ENCODE assay signal across 14 mouse cellular contexts in genomic region chrX:73910451-73910850, GRCm38 (mm10). TPM values are rescaled to one million over a fixed set of nuclear protein-coding genes. Genes with fewer than 3 reads are reported as not detected.
DNase-seq lines count a peak whose midpoint lies in the region; ATAC-seq lines count a peak whose summit lies in the region.
"Had no signal": no experiment of that assay in that cellular context is flagged by ENCODE, and none has a peak within 500 bp of the region (broad histone marks: within the 10 kb centered on the region; RNA-seq: fewer than 3 reads in every experiment).

No protein-coding gene starts in this region.

- H3K9me3 ChIP-seq in heart, embryonic 16.5 days (replicated peaks; ENCODE audit: control insufficient read depth, low read length), result no peaks in the 10 kb centered on the region
- H3K9me3 ChIP-seq in heart, embryonic 11.5 days (replicated peaks; ENCODE audit: control insufficient read depth, low read length), result no peaks in the 10 kb centered on the region
- H3K9me3 ChIP-seq in liver, embryonic 11.5 days (ENCODE audit: control insufficient read depth, low read length), result no peaks in the 10 kb centered on the region
- H3K9me3 ChIP-seq: forebrain, embryonic 15.5 days had no signal

- no peak overlapping the region for H3K27ac ChIP-seq in heart, embryonic 16.5 days (ENCODE audit: low read length)
- H3K27ac ChIP-seq in heart, embryonic 11.5 days (ENCODE audit: low read depth, low read length), result no peak overlapping the region
- peak overlapping the region; percentile 56; the same call in 1 of the 2 replicates for H3K27ac ChIP-seq in liver, embryonic 11.5 days (ENCODE audit: low read depth, low read length)
- H3K27ac ChIP-seq: forebrain, embryonic 15.5 days; hindbrain, embryonic 14.5 days had no signal

- H3K27me3 ChIP-seq in heart, embryonic 16.5 days (ENCODE audit: control insufficient read depth, insufficient read depth, low read length), result no peaks in the 10 kb centered on the region; the same call in 1 of the 2 replicates
- H3K27me3 ChIP-seq in heart, embryonic 11.5 days (ENCODE audit: control insufficient read depth, insufficient read depth, low read length), result no peaks in the 10 kb centered on the region
- H3K27me3 ChIP-seq in liver, embryonic 11.5 days (replicated peaks; ENCODE audit: control insufficient read depth, insufficient read depth, low read length), result peaks cover 3% of the 10 kb centered on the region; the same call in 1 of the 2 replicates
- H3K27me3 ChIP-seq: forebrain, embryonic 15.5 days had no signal

- no peaks in the 10 kb centered on the region for H3K36me3 ChIP-seq in heart, embryonic 16.5 days (ENCODE audit: control insufficient read depth, insufficient read depth)
- no peaks in the 10 kb centered on the region for H3K36me3 ChIP-seq in heart, embryonic 11.5 days (ENCODE audit: control insufficient read depth, insufficient read depth, low read length)
- no peaks in the 10 kb centered on the region for H3K36me3 ChIP-seq in liver, embryonic 11.5 days (ENCODE audit: control insufficient read depth, insufficient read depth, low read length)
- H3K36me3 ChIP-seq: forebrain, embryonic 15.5 days had no signal

- no peak for ATAC-seq in heart, embryonic 16.5 days (replicated peaks; ENCODE audit: extremely low read depth, insufficient read depth, low FRiP score)
- ATAC-seq in heart, embryonic 11.5 days (replicated peaks; ENCODE audit: insufficient number of reproducible peaks, low FRiP score, low TSS enrichment), result no peak
- no peak for ATAC-seq in liver, embryonic 11.5 days (replicated peaks; ENCODE audit: low FRiP score)
- no peak for ATAC-seq in megakaryocyte-erythroid progenitor cell, adult 5-6 weeks (replicated peaks; ENCODE audit: low FRiP score, low TSS enrichment, poor library complexity, severe bottlenecking)
- ATAC-seq: forebrain, embryonic 15.5 days had no signal

- peak; percentile 38 for DNase-seq in thymus, postnatal 0 days (ENCODE audit: low spot score)
- DNase-seq in thymus, postnatal 14 days, result no peak
- DNase-seq in liver, embryonic 11.5 days (ENCODE audit: low spot score), result no peak
- DNase-seq in cerebellum, postnatal 36 days, result no peak
- no peak for DNase-seq in right cerebral cortex, postnatal 14 days

- no peak overlapping the region for H3K9ac ChIP-seq in heart, embryonic 16.5 days (ENCODE audit: low read length)
- no peak overlapping the region for H3K9ac ChIP-seq in heart, embryonic 11.5 days (ENCODE audit: low read depth, low read length)
- H3K9ac ChIP-seq in liver, embryonic 11.5 days (ENCODE audit: low read depth, low read length), result no peak overlapping the region; the same call in 1 of the 2 replicates
- H3K9ac ChIP-seq: forebrain, embryonic 15.5 days; hindbrain, embryonic 14.5 days had no signal

- peak overlapping the region; percentile 49; the same call in 1 of the 2 replicates for H3K4me2 ChIP-seq in heart, embryonic 16.5 days (ENCODE audit: low read depth, low read length)
- no peak overlapping the region; the same call in 1 of the 2 replicates for H3K4me2 ChIP-seq in heart, embryonic 11.5 days
- peak overlapping the region; percentile 75 for H3K4me2 ChIP-seq in liver, embryonic 11.5 days
- H3K4me2 ChIP-seq: forebrain, embryonic 15.5 days had no signal

- peaks cover 2% of the 10 kb centered on the region; the same call in 1 of the 2 replicates for H3K4me1 ChIP-seq in heart, embryonic 16.5 days (ENCODE audit: control insufficient read depth, insufficient read depth, low read length)
- peaks cover 2% of the 10 kb centered on the region; the same call in 1 of the 2 replicates for H3K4me1 ChIP-seq in heart, embryonic 11.5 days (ENCODE audit: control insufficient read depth, insufficient read depth, low read length)
- H3K4me1 ChIP-seq in liver, embryonic 11.5 days (replicated peaks; ENCODE audit: control insufficient read depth, insufficient read depth, low read length), result peaks cover 2% of the 10 kb centered on the region

- peak overlapping the region; percentile 9; the same call in 1 of the 2 replicates for H3K4me3 ChIP-seq in heart, embryonic 16.5 days (ENCODE audit: low read length)
- H3K4me3 ChIP-seq in heart, embryonic 11.5 days (ENCODE audit: low read depth, low read length), result no peak overlapping the region
- H3K4me3 ChIP-seq in liver, embryonic 11.5 days (ENCODE audit: low read depth, low read length), result peak overlapping the region; percentile 40
- H3K4me3 ChIP-seq: forebrain, embryonic 15.5 days had no signal

RNA-seq across cellular contexts. Expression of gene Arhgap4, which starts 11.2 kb away (rescaled TPM):
- polyA plus RNA-seq in heart, embryonic 16.5 days (2015; fragmentation: Nextera tagmentation; extraction: Ambion mirVana), result 3.7 and 4.7 TPM in 2 replicates
- 0.96 and 1.3 TPM in 2 replicates for polyA plus RNA-seq in heart, embryonic 11.5 days (2014; fragmentation: Nextera tagmentation; extraction: Ambion mirVana)
- 71.5 and 74.1 TPM in 2 replicates for polyA plus RNA-seq in thymus, postnatal 0 days (2015; fragmentation: Nextera tagmentation; extraction: Ambion mirVana)
- polyA plus RNA-seq in liver, embryonic 11.5 days (2014; fragmentation: Nextera tagmentation; extraction: Ambion mirVana), result 10.2 and 12.9 TPM in 2 replicates
- 27.6 and 32.5 TPM in 2 replicates for total RNA-seq in megakaryocyte-erythroid progenitor cell, adult 5-6 weeks (2014; fragmentation: Nextera tagmentation)
- 13.7 and 20.1 TPM in 2 replicates for total RNA-seq in megakaryocyte-erythroid progenitor cell, adult 5-6 weeks (2017)

RNA-seq across cellular contexts. Expression of gene Naa10, which starts 11.3 kb away (rescaled TPM):
- polyA plus RNA-seq in heart, embryonic 16.5 days (2015; fragmentation: Nextera tagmentation; extraction: Ambion mirVana), result 89.8 and 97.1 TPM in 2 replicates
- polyA plus RNA-seq in heart, embryonic 11.5 days (2014; fragmentation: Nextera tagmentation; extraction: Ambion mirVana), result 94.3 and 96.5 TPM in 2 replicates
- 212 and 213 TPM in 2 replicates for polyA plus RNA-seq in thymus, postnatal 0 days (2015; fragmentation: Nextera tagmentation; extraction: Ambion mirVana)
- polyA plus RNA-seq in liver, embryonic 11.5 days (2014; fragmentation: Nextera tagmentation; extraction: Ambion mirVana), result 210 TPM in 2 replicates
- total RNA-seq in megakaryocyte-erythroid progenitor cell, adult 5-6 weeks (2014; fragmentation: Nextera tagmentation), result 224 and 245 TPM in 2 replicates
- total RNA-seq in megakaryocyte-erythroid progenitor cell, adult 5-6 weeks (2017), result 150 TPM in 2 replicates

RNA-seq across cellular contexts. Expression of gene L1cam, which starts 14.5 kb away (rescaled TPM):
- polyA plus RNA-seq in heart, embryonic 16.5 days (2015; fragmentation: Nextera tagmentation; extraction: Ambion mirVana), result 0.60 and 0.77 TPM in 2 replicates
- polyA plus RNA-seq in heart, embryonic 11.5 days (2014; fragmentation: Nextera tagmentation; extraction: Ambion mirVana), result 1.3 and 2.2 TPM in 2 replicates
- polyA plus RNA-seq in thymus, postnatal 0 days (2015; fragmentation: Nextera tagmentation; extraction: Ambion mirVana), result 0.29 and 0.31 TPM in 2 replicates
- polyA plus RNA-seq in liver, embryonic 11.5 days (2014; fragmentation: Nextera tagmentation; extraction: Ambion mirVana), result 0.42 and 0.95 TPM in 2 replicates
- not detected in 2 replicates for total RNA-seq in megakaryocyte-erythroid progenitor cell, adult 5-6 weeks (2014; fragmentation: Nextera tagmentation)
- total RNA-seq in megakaryocyte-erythroid progenitor cell, adult 5-6 weeks (2017), result 0.15 and 2.0 TPM in 2 replicates

RNA-seq across cellular contexts. Expression of gene Avpr2, which starts 18.5 kb away (rescaled TPM):
- polyA plus RNA-seq in heart, embryonic 16.5 days (2015; fragmentation: Nextera tagmentation; extraction: Ambion mirVana), result 0.06 and 0.09 TPM in 2 replicates
- not detected in 2 replicates for polyA plus RNA-seq in heart, embryonic 11.5 days (2014; fragmentation: Nextera tagmentation; extraction: Ambion mirVana)
- 1.2 and 2.1 TPM in 2 replicates for polyA plus RNA-seq in thymus, postnatal 0 days (2015; fragmentation: Nextera tagmentation; extraction: Ambion mirVana)
- polyA plus RNA-seq in liver, embryonic 11.5 days (2014; fragmentation: Nextera tagmentation; extraction: Ambion mirVana), result 0.17 and 0.22 TPM in 2 replicates
- not detected in 2 replicates for total RNA-seq in megakaryocyte-erythroid progenitor cell, adult 5-6 weeks (2014; fragmentation: Nextera tagmentation)
- not detected in 2 replicates for total RNA-seq in megakaryocyte-erythroid progenitor cell, adult 5-6 weeks (2017)
- total RNA-seq: gastrocnemius, postnatal 4 days; left cerebral cortex, postnatal 14 days; midbrain, postnatal 0 days had no signal
- polyA plus RNA-seq: midbrain, postnatal 0 days; testis, adult 2 months had no signal

RNA-seq across cellular contexts. Expression of gene Renbp, which starts 20.2 kb away (rescaled TPM):
- polyA plus RNA-seq in heart, embryonic 16.5 days (2015; fragmentation: Nextera tagmentation; extraction: Ambion mirVana), result 60.0 and 61.1 TPM in 2 replicates
- 51.6 and 64.0 TPM in 2 replicates for polyA plus RNA-seq in heart, embryonic 11.5 days (2014; fragmentation: Nextera tagmentation; extraction: Ambion mirVana)
- polyA plus RNA-seq in thymus, postnatal 0 days (2015; fragmentation: Nextera tagmentation; extraction: Ambion mirVana), result 43.5 and 43.7 TPM in 2 replicates
- 30.3 and 32.5 TPM in 2 replicates for polyA plus RNA-seq in liver, embryonic 11.5 days (2014; fragmentation: Nextera tagmentation; extraction: Ambion mirVana)
- 3.3 and 7.6 TPM in 2 replicates for total RNA-seq in megakaryocyte-erythroid progenitor cell, adult 5-6 weeks (2014; fragmentation: Nextera tagmentation)
- total RNA-seq in megakaryocyte-erythroid progenitor cell, adult 5-6 weeks (2017), result 6.9 and 11.0 TPM in 2 replicates
